Mouse (Mus musculus) C2C12 (cell line): ENCODE results near the gene Acad9.
"Not testable (repeated sequence)": the region's sequence is repeated elsewhere in the genome, so short reads cannot be mapped to it uniquely, and the experiment has no call there.

Experiments
- CEBPB ChIP-seq: IDR thresholded peaks from one replicate; pipeline ENCODE4 v1.6.1; 2011; ENCODE audit warnings: low read depth, mild to moderate bottlenecking, control low read depth, moderate library complexity
- CTCF ChIP-seq: IDR thresholded peaks from one replicate; pipeline ENCODE4 v1.5.1; 2011; ENCODE audit not compliant: control insufficient read depth, insufficient read depth, insufficient read length
- MAX ChIP-seq: IDR thresholded peaks from one replicate; pipeline ENCODE4 v1.6.1; 2011; ENCODE audit warnings: mild to moderate bottlenecking, control low read depth

DNA sequence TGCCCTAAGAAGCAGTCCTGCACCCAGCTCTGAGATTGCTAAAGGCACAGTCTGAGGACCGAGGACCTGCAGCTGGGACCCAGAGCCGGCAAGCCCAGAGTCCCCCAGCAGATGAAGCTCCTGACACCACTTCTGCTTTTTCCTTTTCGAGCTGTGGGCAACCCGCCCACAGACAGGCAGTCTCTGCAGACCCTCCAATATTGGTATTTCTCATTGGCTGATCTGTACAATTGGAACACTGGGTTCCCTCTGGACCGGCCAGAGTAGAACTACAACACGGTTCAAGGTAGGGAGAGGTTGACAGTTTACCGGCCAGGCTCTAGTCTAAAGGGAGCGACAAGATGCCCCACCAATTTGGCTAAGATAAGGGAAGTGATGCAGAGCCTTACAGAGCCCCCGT, 60.4 kb downstream of the Acad9 start:
- not testable (repeated sequence) for TF ChIP-seq CEBPB, CTCF, MAX
